18 mouse cellular contexts compared by ENCODE assay signal in genomic region chr9:41151491-41151890, GRCm38 (mm10). TPM values are rescaled to one million over a fixed set of nuclear protein-coding genes. Genes with fewer than 3 reads are reported as not detected.
DNase-seq lines count a peak whose midpoint lies in the region; ATAC-seq and TF ChIP-seq lines count a peak whose summit lies in the region.
"Had no signal": no experiment of that assay in that cellular context is flagged by ENCODE, and none has a peak within 500 bp of the region (broad histone marks: within the 10 kb centered on the region; RNA-seq: fewer than 3 reads in every experiment).

No protein-coding gene starts in this region.

- WGBS in hindbrain, embryonic 15.5 days = 71% methylated on average over 4 of the region's 4 CpGs
- 79% methylated on average over 4 of the region's 4 CpGs for whole genome bisulfite sequencing in hindbrain, embryonic 11.5 days
- 77% methylated on average over 4 of the region's 4 CpGs for WGBS in midbrain, postnatal 0 days
- 83% methylated on average over 4 of the region's 4 CpGs for WGBS in midbrain, embryonic 10.5 days

- no peak for DNase-seq in hindbrain, embryonic 11.5 days (ENCODE audit: low spot score)
- DNase-seq in midbrain, postnatal 0 days (ENCODE audit: low spot score) = peak; percentile 57
- DNase-seq in midbrain, embryonic 10.5 days (ENCODE audit: low spot score) = no peak
- DNase-seq in cerebellum, postnatal 25 days = peak; percentile 68 to 75
- no peak for DNase-seq in ovary, postnatal 36 days (ENCODE audit: low spot score)
- no peak for DNase-seq in adrenal gland, postnatal 10 days
- DNase-seq: adrenal gland, adult 8-10 months; gastrocnemius, adult 2 months; heart, postnatal 36 days; layer of hippocampus, adult 9-11 months; lung, postnatal 14 days; right cerebral cortex, adult 18-20 months had no signal

- no peaks in the 10 kb centered on the region for H3K36me3 ChIP-seq in hindbrain, embryonic 15.5 days
- no peaks in the 10 kb centered on the region for H3K36me3 ChIP-seq in hindbrain, embryonic 11.5 days (ENCODE audit: control insufficient read depth, insufficient read depth, low read length)
- no peaks in the 10 kb centered on the region for H3K36me3 ChIP-seq in midbrain, postnatal 0 days (ENCODE audit: insufficient read depth, low read length)
- H3K36me3 ChIP-seq in midbrain, embryonic 10.5 days = no peaks in the 10 kb centered on the region
- H3K36me3 ChIP-seq: midbrain, embryonic 15.5 days; neural tube, embryonic 13.5 days had no signal

- ATAC-seq in hindbrain, embryonic 15.5 days (ENCODE audit: low FRiP score, low read depth) = no peak
- ATAC-seq in hindbrain, embryonic 11.5 days (ENCODE audit: low FRiP score) = no peak
- no peak for ATAC-seq in midbrain, postnatal 0 days (ENCODE audit: low FRiP score)
- ATAC-seq: intestine, embryonic 16.5 days; midbrain, embryonic 15.5 days had no signal

- no peaks in the 10 kb centered on the region for H3K9me3 ChIP-seq in hindbrain, embryonic 15.5 days
- no peaks in the 10 kb centered on the region for H3K9me3 ChIP-seq in hindbrain, embryonic 11.5 days (ENCODE audit: control insufficient read depth, low read length)
- H3K9me3 ChIP-seq in midbrain, postnatal 0 days (ENCODE audit: low read length) = no peaks in the 10 kb centered on the region
- no peaks in the 10 kb centered on the region for H3K9me3 ChIP-seq in midbrain, embryonic 10.5 days (replicated peaks)
- H3K9me3 ChIP-seq: G1E; midbrain, embryonic 15.5 days; neural tube, embryonic 13.5 days had no signal

- H3K4me2 ChIP-seq in hindbrain, embryonic 15.5 days = no peak overlapping the region
- no peak overlapping the region for H3K4me2 ChIP-seq in hindbrain, embryonic 11.5 days (replicated peaks; ENCODE audit: low read depth, low read length)
- H3K4me2 ChIP-seq in midbrain, postnatal 0 days (ENCODE audit: low read depth, low read length, poor library complexity, severe bottlenecking) = no peak overlapping the region
- H3K4me2 ChIP-seq: midbrain, embryonic 15.5 days; neural tube, embryonic 13.5 days had no signal

- no peak overlapping the region for H3K4me3 ChIP-seq in hindbrain, embryonic 15.5 days
- H3K4me3 ChIP-seq in hindbrain, embryonic 11.5 days (ENCODE audit: low read depth, low read length) = no peak overlapping the region
- H3K4me3 ChIP-seq in midbrain, postnatal 0 days (ENCODE audit: low read depth, low read length) = no peak overlapping the region
- no peak overlapping the region for H3K4me3 ChIP-seq in midbrain, embryonic 10.5 days
- H3K4me3 ChIP-seq: gastrocnemius, adult 2 months; midbrain, embryonic 15.5 days; neural tube, embryonic 13.5 days had no signal

- H3K9ac ChIP-seq in hindbrain, embryonic 15.5 days = no peak overlapping the region
- no peak overlapping the region for H3K9ac ChIP-seq in hindbrain, embryonic 11.5 days (ENCODE audit: low read depth, low read length)
- H3K9ac ChIP-seq in midbrain, postnatal 0 days (replicated peaks; ENCODE audit: low read length, poor library complexity, severe bottlenecking) = no peak overlapping the region
- H3K9ac ChIP-seq: liver, embryonic 14.5 days; midbrain, embryonic 15.5 days; neural tube, embryonic 13.5 days had no signal

- H3K27ac ChIP-seq in hindbrain, embryonic 15.5 days (replicated peaks) = 0 out of 2 replicates have a peak overlapping the region, but pooled peaks have one; percentile 7
- no peak overlapping the region for H3K27ac ChIP-seq in hindbrain, embryonic 11.5 days (ENCODE audit: low read depth, low read length)
- no peak overlapping the region for H3K27ac ChIP-seq in midbrain, postnatal 0 days (ENCODE audit: low read depth, low read length)
- no peak overlapping the region for H3K27ac ChIP-seq in midbrain, embryonic 10.5 days (replicated peaks)
- H3K27ac ChIP-seq: gastrocnemius, adult 2 months; liver, embryonic 14.5 days; midbrain, embryonic 15.5 days; neural tube, embryonic 13.5 days had no signal

- peaks cover 71% of the 10 kb centered on the region for H3K4me1 ChIP-seq in hindbrain, embryonic 15.5 days (replicated peaks)
- H3K4me1 ChIP-seq in hindbrain, embryonic 11.5 days (replicated peaks; ENCODE audit: control insufficient read depth, insufficient read depth, low read length) = no peaks in the 10 kb centered on the region
- peaks cover 3% of the 10 kb centered on the region; the same call in 1 of the 2 replicates for H3K4me1 ChIP-seq in midbrain, postnatal 0 days (ENCODE audit: insufficient read depth, low read length)
- H3K4me1 ChIP-seq in midbrain, embryonic 10.5 days = peaks cover 28% of the 10 kb centered on the region

- TF ChIP-seq CTCF in midbrain, postnatal 0 days (IDR thresholded peaks at IDR 0.05) = no peak

- H3K27me3 ChIP-seq in hindbrain, embryonic 15.5 days = no peaks in the 10 kb centered on the region
- peaks cover 4% of the 10 kb centered on the region for H3K27me3 ChIP-seq in hindbrain, embryonic 11.5 days (ENCODE audit: control insufficient read depth, insufficient read depth, low read length)
- H3K27me3 ChIP-seq in midbrain, postnatal 0 days (ENCODE audit: insufficient read depth, low read length) = no peaks in the 10 kb centered on the region
- peaks cover 24% of the 10 kb centered on the region for H3K27me3 ChIP-seq in midbrain, embryonic 10.5 days (ENCODE audit: low read depth, poor library complexity, severe bottlenecking)

RNA-seq across cellular contexts. Expression of gene Ubash3b, which starts 10.0 kb away (rescaled TPM):
- 24.6 and 27.3 TPM in 2 replicates for polyA plus RNA-seq in hindbrain, embryonic 15.5 days (2015; fragmentation: Nextera tagmentation; extraction: Ambion mirVana)
- 12.0 and 13.7 TPM in 2 replicates for polyA plus RNA-seq in hindbrain, embryonic 11.5 days (2014; fragmentation: Nextera tagmentation; extraction: Ambion mirVana)
- 30.2 and 32.3 TPM in 2 replicates for total RNA-seq in midbrain, postnatal 0 days (2014; rRNA removed)
- 23.1 and 23.6 TPM in 2 replicates for polyA plus RNA-seq in midbrain, postnatal 0 days (2015; fragmentation: Nextera tagmentation; extraction: Ambion mirVana)
- polyA plus RNA-seq in midbrain, embryonic 10.5 days (2016; fragmentation: Nextera tagmentation; extraction: Ambion mirVana) = 5.8 and 6.3 TPM in 2 replicates
- total RNA-seq in adrenal gland, postnatal 10 days (2021) = 1 to 10 TPM; 3.0 to 5.4 TPM

Comparison
In these comparisons a context has a peak if more than half of its experiments do, and no peak if none do; other contexts are left out.
1. DNase-seq: peak in midbrain, postnatal 0 days (single experiment) and cerebellum, postnatal 25 days (2 of 2); none in hindbrain, embryonic 11.5 days (single experiment), midbrain, embryonic 10.5 days (single experiment), ovary, postnatal 36 days (single experiment) and adrenal gland, postnatal 10 days (single experiment).